Mouse (Mus musculus) liver, adult 2 months (tissue): ENCODE data around the gene Gbp2b. TPM values are rescaled to one million over a fixed set of nuclear protein-coding genes. Genes with fewer than 3 reads are reported as not detected.

Experiments used
- DNase-seq: peaks from one replicate; pipeline ENCODE4 v3.0.0-alpha.2; 2011; ENCODE audit warnings: low read depth, low spot score; ENCODE audit errors: extremely low read depth
- H3K27ac ChIP-seq: fragments of 200-500 bp; replicated peaks from 2 replicates; pipeline ENCODE4 v1.5.1; 2012; ENCODE audit warnings: low read depth, mild to moderate bottlenecking, control low read depth, inconsistent platforms, low read length; ENCODE audit not compliant: insufficient read depth
- H3K27me3 ChIP-seq: fragments of 200-500 bp; 2 replicates; pipeline ENCODE4 v1.6.1; 2012; ENCODE audit warnings: mild to moderate bottlenecking, moderate library complexity, low read length, inconsistent platforms; ENCODE audit not compliant: control insufficient read depth, insufficient read depth
- H3K36me3 ChIP-seq: fragments of 200-500 bp; 2 replicates; pipeline ENCODE4 v1.6.1; 2012; ENCODE audit warnings: low read length, inconsistent platforms; ENCODE audit not compliant: control insufficient read depth, insufficient read depth
- H3K4me1 ChIP-seq: fragments of 200-500 bp; 2 replicates; pipeline ENCODE4 v1.6.1; 2011; ENCODE audit warnings: low read length; ENCODE audit not compliant: control insufficient read depth, insufficient read depth
- H3K4me3 ChIP-seq: fragments of 200-500 bp; 2 replicates; pipeline ENCODE4 v1.5.1; 2011; ENCODE audit warnings: low read depth, mild to moderate bottlenecking, control low read depth, low read length, moderate library complexity; ENCODE audit not compliant: insufficient read depth
- H3K79me2 ChIP-seq: fragments of 200-500 bp; 2 replicates; pipeline ENCODE4 v1.6.1; 2012; ENCODE audit warnings: inconsistent platforms, mild to moderate bottlenecking, low read length, moderate library complexity; ENCODE audit not compliant: control insufficient read depth, insufficient read depth
- H3K9ac ChIP-seq: fragments of 200-500 bp; 2 replicates; pipeline ENCODE4 v1.6.1; 2012; ENCODE audit warnings: low read depth, mild to moderate bottlenecking, control low read depth, inconsistent platforms, low read length
- CTCF ChIP-seq: fragments of 200-500 bp; IDR thresholded peaks from 2 replicates; pipeline ENCODE4 v1.5.1; 2011; ENCODE audit warnings: low read depth, low read length, control low read depth
- POLR2A ChIP-seq: fragments of 200-500 bp; IDR thresholded peaks from 2 replicates; pipeline ENCODE4 v1.6.1; 2011; ENCODE audit warnings: low read length, control low read depth; ENCODE audit not compliant: insufficient read depth; ENCODE audit errors: extremely low read depth
- WGBS: fragments of 180-500 bp; shearing (Covaris S2); methylation state at CpG from one replicate; pipeline ENCODE4 v1.1.7; 2018; 5-methylcytosine and 5-hydroxymethylcytosine counted together
- polyA plus RNA-seq: library from polyadenylated mRNA; depleted of rRNA; stranded (reverse); fragments of >200 nt; gene quantifications from 2 replicates; pipeline ENCODE4 v1.2.3, GENCODE M21; 2012
- total RNA-seq: library from RNA; depleted of rRNA; stranded (reverse); fragments of >200 nt; gene quantifications from 2 replicates; pipeline ENCODE4 v1.2.3, GENCODE M21; 2014

Gbp2b gene
- total and polyA plus RNA-seq, 2 experiments = 0.72 to 4.1 TPM

DNA sequence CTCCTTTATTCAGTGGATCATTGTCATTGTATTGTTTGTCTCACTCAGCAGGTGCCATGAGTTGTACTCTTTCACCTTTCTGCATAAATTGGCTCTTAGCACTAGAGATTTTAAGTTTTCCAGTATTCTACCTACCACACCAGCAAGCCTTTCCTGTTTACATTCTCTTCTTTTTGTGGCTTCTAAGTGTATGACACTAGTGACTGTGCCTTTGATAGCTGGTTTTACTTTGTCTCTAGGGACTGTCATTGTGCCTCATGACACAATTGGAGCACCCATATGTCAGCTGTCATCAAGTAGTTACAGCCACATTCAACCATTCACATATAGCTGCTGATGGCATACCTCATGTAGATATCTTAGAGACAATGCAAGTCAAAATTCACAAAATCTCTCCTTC is 7.0 kb downstream of the Gbp2b start:
- Histone ChIP-seq H3K9ac (no peak overlapping the region), H3K27me3 (no peaks in the 10 kb centered on the region), H3K27ac (no peak overlapping the region), H3K4me1 (no peaks in the 10 kb centered on the region; the same call in 1 of the 2 replicates), H3K79me2 (no peaks in the 10 kb centered on the region), H3K4me3 (no peak overlapping the region), H3K36me3 (no peaks in the 10 kb centered on the region)
- TF ChIP-seq CTCF = no peak
- no peak for TF ChIP-seq POLR2A
- DNase-seq = no peak

DNA sequence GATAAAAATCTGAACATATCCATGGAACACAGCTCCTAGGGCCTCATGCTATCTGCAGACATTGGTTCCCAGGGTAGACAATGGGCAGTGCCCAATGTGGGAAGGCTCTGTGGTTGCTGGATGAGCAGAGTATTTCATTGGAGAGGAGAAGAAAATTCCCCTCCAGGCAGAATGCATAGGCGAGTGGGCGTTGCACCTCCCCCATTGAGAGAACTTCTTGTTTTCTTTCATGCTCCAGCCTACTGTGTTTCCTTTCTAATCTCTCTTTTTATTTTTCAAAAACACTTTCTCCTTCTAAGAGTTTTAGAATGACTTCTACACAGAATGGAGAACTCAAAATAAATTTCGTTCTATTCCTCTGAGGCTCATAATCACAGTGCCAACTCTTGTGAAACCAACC is 24.0 kb downstream of the Gbp2b start:
- H3K27ac ChIP-seq = no peak overlapping the region
- no peaks in the 10 kb centered on the region for H3K36me3 ChIP-seq
- H3K9ac ChIP-seq = no peak overlapping the region
- 0 out of 2 replicates have a peak, but pooled peaks cover 3% of the 10 kb centered on the region for H3K27me3 ChIP-seq
- H3K4me3 ChIP-seq = no peak overlapping the region
- TF ChIP-seq CTCF = no peak
- no peak for TF ChIP-seq POLR2A
- peaks cover 4% of the 10 kb centered on the region for H3K4me1 ChIP-seq
- H3K79me2 ChIP-seq = no peaks in the 10 kb centered on the region
- no peak for DNase-seq
- WGBS = 82% methylated on average over 3 of the region's 3 CpGs

DNA sequence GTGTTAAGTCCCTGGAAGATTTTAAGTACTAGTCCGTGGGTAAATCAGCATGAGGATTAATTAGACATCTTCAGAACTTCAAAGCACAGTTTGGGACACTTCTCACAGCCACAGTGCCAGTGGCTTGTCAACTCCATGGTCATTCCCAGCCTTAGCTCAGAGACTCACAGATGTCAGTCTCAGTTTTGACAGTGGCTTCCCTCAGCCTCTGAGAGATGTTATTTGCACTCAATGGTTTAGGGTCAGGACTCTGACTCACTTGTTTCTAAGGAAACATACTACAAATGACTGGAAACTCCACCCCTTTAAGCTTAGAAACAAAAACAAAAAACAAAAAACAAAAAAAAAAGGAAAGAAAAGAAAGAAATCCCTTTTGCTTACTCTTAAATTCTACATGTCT is 25.0 kb downstream of the Gbp2b start:
- no peak overlapping the region for H3K9ac ChIP-seq
- peak; percentile 9 for DNase-seq
- 0 out of 2 replicates have a peak overlapping the region, but pooled peaks have one; percentile 1 for H3K27ac ChIP-seq
- H3K27me3 ChIP-seq = 0 out of 2 replicates have a peak, but pooled peaks cover 3% of the 10 kb centered on the region
- H3K79me2 ChIP-seq = no peaks in the 10 kb centered on the region
- no peaks in the 10 kb centered on the region for H3K36me3 ChIP-seq
- H3K4me3 ChIP-seq = no peak overlapping the region
- peaks cover 4% of the 10 kb centered on the region for H3K4me1 ChIP-seq
- WGBS = 56% methylated on average over 1 of the region's 1 CpGs
- no peak for TF ChIP-seq POLR2A

DNA sequence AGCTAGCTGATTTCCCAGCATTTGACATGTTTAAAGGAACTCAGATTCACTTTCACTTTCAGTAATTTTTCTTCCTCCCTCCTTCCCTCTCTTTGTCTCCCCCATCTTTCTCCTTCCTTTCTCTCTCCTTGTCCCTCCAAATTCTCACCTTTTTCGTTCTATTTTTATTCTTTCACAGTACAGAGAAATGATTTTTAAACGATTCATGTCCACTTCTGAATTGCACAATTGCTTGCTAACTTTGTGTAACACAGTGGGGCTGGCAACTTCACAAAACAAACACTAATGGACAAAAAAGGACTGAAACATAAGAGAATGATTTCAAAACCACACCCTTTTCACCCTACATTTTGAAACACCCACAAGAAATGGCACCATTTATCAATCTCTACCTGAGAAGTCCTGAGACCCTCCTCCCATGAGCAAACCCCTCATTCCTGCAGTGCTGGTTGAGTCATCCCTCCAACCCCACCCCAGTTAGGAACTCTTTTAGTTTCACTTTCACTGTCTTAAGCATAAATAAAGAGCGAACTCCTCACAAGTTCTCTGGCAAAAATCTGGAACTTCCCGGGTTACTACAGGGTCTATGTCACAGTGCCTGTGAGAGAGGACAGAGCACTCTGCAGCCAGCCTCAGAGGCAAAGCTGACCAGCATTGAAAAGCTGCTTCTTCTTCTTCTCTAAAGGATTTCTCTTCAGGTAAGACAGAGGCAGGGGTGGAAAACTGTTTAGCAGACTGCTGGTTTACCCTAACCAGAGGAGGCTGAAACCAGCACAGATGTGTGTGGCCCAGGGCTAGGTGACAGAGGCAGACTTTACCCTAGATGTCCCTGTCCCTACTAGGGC is 25.7 kb downstream of the Gbp2b start, which contains the start of gene Gbp2:
Gene Gbp2, plus strand, starts transcription at position 492 of the 845 bp plus-strand sequence.
- Histone ChIP-seq H3K36me3 (no peaks in the 10 kb centered on the region), H3K9ac (peak within 1 kb of the TSS; percentile 42), H3K4me3 (peak within 1 kb of the TSS; percentile 56), H3K79me2 (no peaks in the 10 kb centered on the region), H3K4me1 (peaks cover 4% of the 10 kb centered on the region), H3K27ac (peak within 1 kb of the TSS; percentile 41), H3K27me3 (0 out of 2 replicates have a peak, but pooled peaks cover 3% of the 10 kb centered on the region)
- WGBS = under 1% methylated on average over 4 of the region's 4 CpGs
- peak; percentile 94 for DNase-seq
- no peak for TF ChIP-seq POLR2A
- no peak for TF ChIP-seq CTCF

DNA sequence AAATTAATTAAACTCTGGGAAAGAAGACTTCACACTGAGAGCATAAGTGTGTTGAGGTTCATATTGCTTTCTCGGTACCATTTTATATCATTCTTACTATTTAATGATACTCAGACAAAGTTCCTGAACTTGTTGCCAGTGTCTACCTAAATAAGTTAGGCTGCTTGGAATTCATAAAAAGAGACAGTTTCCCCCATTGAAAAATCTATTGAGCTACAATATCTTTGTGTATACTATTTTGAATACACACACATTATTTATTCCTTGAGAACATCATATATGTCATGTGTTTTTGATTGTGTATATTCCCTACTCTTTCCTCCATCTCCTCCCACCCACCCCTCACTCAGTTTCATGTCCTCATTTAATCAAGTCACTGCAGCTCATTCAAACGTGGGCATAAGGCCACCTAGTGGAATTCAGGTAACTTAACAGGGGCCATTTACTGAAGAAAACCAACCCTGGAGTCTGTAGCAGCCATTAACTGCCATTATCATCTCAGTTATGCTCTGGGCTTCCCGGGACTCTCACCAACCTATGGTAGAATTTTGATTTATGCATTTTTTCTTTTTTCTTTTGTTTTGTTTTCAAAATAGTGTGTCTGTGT is 26.4 kb downstream of the Gbp2b start:
- no peaks in the 10 kb centered on the region for H3K36me3 ChIP-seq
- peak; percentile 41 for DNase-seq
- H3K27ac ChIP-seq = peak overlapping the region; percentile 41
- TF ChIP-seq POLR2A = no peak
- TF ChIP-seq CTCF = peak; percentile 34; the same call in 1 of the 2 replicates
- 27% methylated on average over 3 of the region's 3 CpGs for WGBS
- H3K27me3 ChIP-seq = 0 out of 2 replicates have a peak, but pooled peaks cover 3% of the 10 kb centered on the region
- no peaks in the 10 kb centered on the region for H3K79me2 ChIP-seq
- H3K4me3 ChIP-seq = peak overlapping the region; percentile 56; the same call in 1 of the 2 replicates
- H3K9ac ChIP-seq = peak overlapping the region; percentile 6
- H3K4me1 ChIP-seq = peaks cover 4% of the 10 kb centered on the region

DNA sequence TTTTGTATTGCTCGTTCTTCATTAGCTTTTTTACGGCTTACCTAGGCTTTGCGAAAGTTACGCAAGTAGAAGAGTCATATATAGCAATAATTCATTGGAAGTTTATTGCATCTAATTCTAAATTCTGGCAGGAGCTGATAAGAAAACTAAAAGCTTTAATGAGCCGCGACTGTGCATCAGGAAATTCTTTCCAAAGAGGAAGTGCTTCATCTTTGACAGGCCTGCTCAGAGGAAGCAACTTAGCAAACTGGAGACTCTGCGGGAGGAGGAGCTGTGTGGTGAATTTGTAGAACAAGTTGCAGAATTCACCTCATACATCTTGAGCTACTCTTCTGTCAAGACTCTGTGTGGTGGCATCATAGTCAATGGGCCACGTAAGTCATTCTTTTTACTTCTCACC is 35.7 kb downstream of the Gbp2b start:
- no peaks in the 10 kb centered on the region for H3K4me1 ChIP-seq
- no peak for DNase-seq
- no peaks in the 10 kb centered on the region for H3K27me3 ChIP-seq
- no peak overlapping the region for H3K9ac ChIP-seq
- H3K36me3 ChIP-seq = no peaks in the 10 kb centered on the region; the same call in none of the 2 replicates
- TF ChIP-seq CTCF (no peak), POLR2A (no peak)
- H3K79me2 ChIP-seq = no peaks in the 10 kb centered on the region
- WGBS = 77% methylated on average over 8 of the region's 8 CpGs
- H3K27ac ChIP-seq = no peak overlapping the region
- H3K4me3 ChIP-seq = no peak overlapping the region
